Mouse (Mus musculus) myocyte (in vitro differentiated cells): ENCODE results near the gene Dip2c. TPM values are rescaled to one million over a fixed set of nuclear protein-coding genes. Genes with fewer than 3 reads are reported as not detected.

Source experiments
- H3K27me3 ChIP-seq: one replicate; pipeline ENCODE4 v1.6.1; 2011; ENCODE audit not compliant: control insufficient read depth, insufficient read depth, insufficient read length
- H3K36me3 ChIP-seq: one replicate; pipeline ENCODE4 v1.6.1; 2011; ENCODE audit not compliant: control insufficient read depth, insufficient read depth
- H3K4me2 ChIP-seq: one replicate; pipeline ENCODE4 v1.6.1; 2011; ENCODE audit warnings: low read depth, control low read depth
- H3K4me3 ChIP-seq: one replicate; pipeline ENCODE4 v1.5.1; 2011; ENCODE audit warnings: mild to moderate bottlenecking, control low read depth, moderate library complexity
- H3K79me2 ChIP-seq: one replicate; pipeline ENCODE4 v1.6.1; 2011; ENCODE audit not compliant: control insufficient read depth, insufficient read depth
- H3ac ChIP-seq: one replicate; pipeline ENCODE4 v1.6.1; 2011; ENCODE audit not compliant: control insufficient read depth, insufficient read length
- CEBPB ChIP-seq: IDR thresholded peaks from 2 replicates; pipeline ENCODE4 v1.6.1; 2011; ENCODE audit warnings: mild to moderate bottlenecking, moderate library complexity; ENCODE audit not compliant: poor library complexity, insufficient read depth, severe bottlenecking
- E2F4 ChIP-seq: IDR thresholded peaks from one replicate; pipeline ENCODE4 v1.6.1; 2011; ENCODE audit warnings: mild to moderate bottlenecking, control low read depth, moderate library complexity; ENCODE audit not compliant: insufficient read depth
- MAX ChIP-seq: IDR thresholded peaks from one replicate; pipeline ENCODE4 v1.6.1; 2011; ENCODE audit warnings: low read depth, mild to moderate bottlenecking, control low read depth
- MYOD1 ChIP-seq, 3 experiments: IDR thresholded peaks; one replicate each; pipeline ENCODE4 v1.6.1; 2011; ENCODE audit warnings: control low read depth in 2 of 3, low read depth in 2 of 3, mild to moderate bottlenecking in 2 of 3, moderate library complexity in 1 of 3; ENCODE audit not compliant: insufficient read length in 2 of 3, control insufficient read depth in 1 of 3
- MYOG ChIP-seq, 3 experiments: IDR thresholded peaks; one replicate each; pipeline ENCODE4 v1.6.1; 2011; ENCODE audit warnings: control low read depth in 2 of 3, low read depth in 2 of 3, mild to moderate bottlenecking in 2 of 3; ENCODE audit not compliant: insufficient read length in 2 of 3, control insufficient read depth in 1 of 3, insufficient read depth in 1 of 3
- POLR2A ChIP-seq: IDR thresholded peaks from one replicate; pipeline ENCODE4 v1.6.1; 2011; ENCODE audit warnings: low read depth, mild to moderate bottlenecking, control low read depth, moderate library complexity; ENCODE audit not compliant: insufficient read length
- POLR2AphosphoS2 ChIP-seq: IDR thresholded peaks from one replicate; pipeline ENCODE4 v1.6.1; 2011; ENCODE audit warnings: low read depth, control low read depth; ENCODE audit not compliant: insufficient read length
- REST ChIP-seq: IDR thresholded peaks from one replicate; pipeline ENCODE4 v1.6.1; 2011; ENCODE audit warnings: mild to moderate bottlenecking, control low read depth, moderate library complexity; ENCODE audit not compliant: insufficient read depth, insufficient read length
- SRF ChIP-seq: IDR thresholded peaks from one replicate; pipeline ENCODE4 v1.6.1; 2011; ENCODE audit warnings: low read depth; ENCODE audit not compliant: control insufficient read depth, insufficient read length
- TCF12 ChIP-seq: IDR thresholded peaks from one replicate; pipeline ENCODE4 v1.6.1; 2011; ENCODE audit warnings: mild to moderate bottlenecking, control low read depth; ENCODE audit not compliant: poor library complexity, insufficient read depth, severe bottlenecking
- TCF3 ChIP-seq: IDR thresholded peaks from one replicate; pipeline ENCODE4 v1.6.1; 2011; ENCODE audit warnings: low read depth, control low read depth; ENCODE audit not compliant: insufficient read length
- USF1 ChIP-seq: IDR thresholded peaks from one replicate; pipeline ENCODE4 v1.6.1; 2011; ENCODE audit warnings: low read depth, mild to moderate bottlenecking, control low read depth, moderate library complexity
- polyA plus RNA-seq: library from polyadenylated mRNA; unstranded; fragments of >200 nt; fragmentation: generic; extraction: Trizol; gene quantifications from one replicate; pipeline ENCODE4 v1.2.1, GENCODE M21; 2012; ENCODE audit warnings: missing spikeins

Gene Dip2c
- polyA plus RNA-seq, 1 experiment, result 17.8 TPM

DNA sequence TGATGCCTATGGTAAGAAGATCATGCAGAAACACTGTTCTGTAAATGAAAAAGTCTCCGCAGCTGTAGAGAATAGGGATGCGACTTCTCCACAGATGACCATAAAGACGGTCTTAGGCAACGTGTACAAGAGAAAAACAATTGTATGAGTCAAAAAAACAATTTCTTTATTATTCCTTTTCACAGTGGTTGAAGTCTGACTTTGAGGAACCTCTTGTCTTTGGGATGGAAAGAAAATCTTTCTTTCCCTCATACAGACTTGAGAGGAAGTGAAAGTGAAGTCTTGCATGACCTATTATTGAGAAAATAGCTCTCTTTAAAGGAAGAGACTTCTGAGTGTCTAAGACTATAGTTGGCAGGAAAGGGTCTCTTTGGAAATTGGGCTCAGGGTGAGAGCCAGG is 132.7 kb downstream of the Dip2c start:
- no peak overlapping the region for H3ac ChIP-seq
- H3K4me3 ChIP-seq, result no peak overlapping the region
- TF ChIP-seq POLR2AphosphoS2, result no peak
- no peaks in the 10 kb centered on the region for H3K36me3 ChIP-seq
- peaks cover 7% of the 10 kb centered on the region for H3K79me2 ChIP-seq
- no peaks in the 10 kb centered on the region for H3K27me3 ChIP-seq
- no peak overlapping the region for H3K4me2 ChIP-seq

GRCm38 (mm10) chr13:9418441-9418840 is 142.1 kb downstream of the Dip2c start:
- Histone ChIP-seq H3K36me3 (no peaks in the 10 kb centered on the region), H3K4me3 (no peak overlapping the region), H3K27me3 (no peaks in the 10 kb centered on the region), H3ac (no peak overlapping the region), H3K79me2 (no peaks in the 10 kb centered on the region), H3K4me2 (no peak overlapping the region)
- TF ChIP-seq MYOG (IDR thresholded peaks at IDR 0.05; ENCODE audit: control insufficient read depth in 1 of 3, insufficient read depth in 1 of 3, insufficient read length in 2 of 3, low read depth in 2 of 3) (no peak), CEBPB (no peak), TCF3 (no peak), E2F4 (no peak), TCF12 (no peak), SRF (no peak), REST (no peak), POLR2A (no peak), MYOD1 (IDR thresholded peaks at IDR 0.05; ENCODE audit: control insufficient read depth in 1 of 3, insufficient read length in 2 of 3, low read depth in 2 of 3) (no peak)

- no peak for TF ChIP-seq TCF12
- Histone ChIP-seq H3K79me2 (no peaks in the 10 kb centered on the region), H3K36me3 (no peaks in the 10 kb centered on the region), H3K4me2 (no peak overlapping the region), H3K27me3 (no peaks in the 10 kb centered on the region), H3K4me3 (no peak overlapping the region), H3ac (no peak overlapping the region)
These were observed 142.9 kb downstream of the Dip2c start for GRCm38 (mm10) chr13:9419213-9419612.

DNA sequence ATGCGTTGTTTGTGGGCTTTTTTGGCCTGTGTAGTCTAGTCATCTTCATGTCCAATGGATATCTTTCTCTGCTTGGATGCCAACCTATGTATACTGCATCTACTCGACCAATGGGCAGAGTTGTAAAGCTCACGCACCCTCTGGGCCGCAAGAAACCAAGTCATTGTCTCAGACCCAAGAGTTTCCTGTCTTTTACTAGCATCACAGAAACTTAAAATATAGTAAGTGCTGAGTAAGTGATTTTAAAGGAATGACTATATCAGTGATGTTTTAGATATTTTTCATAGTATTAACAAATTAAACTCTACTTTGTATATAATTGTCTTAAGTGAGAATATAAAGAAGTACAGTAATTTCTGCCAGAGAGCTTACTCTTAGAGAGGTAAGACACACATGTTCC is 145.6 kb downstream of the Dip2c start:
- Histone ChIP-seq H3ac (no peak overlapping the region), H3K36me3 (no peaks in the 10 kb centered on the region), H3K4me3 (no peak overlapping the region), H3K79me2 (peaks cover 3% of the 10 kb centered on the region), H3K4me2 (no peak overlapping the region), H3K27me3 (no peaks in the 10 kb centered on the region)
- no peak for TF ChIP-seq MYOD1 (IDR thresholded peaks at IDR 0.05; ENCODE audit: control insufficient read depth in 1 of 3, insufficient read length in 2 of 3, low read depth in 2 of 3)
- no peak for TF ChIP-seq POLR2AphosphoS2
- TF ChIP-seq POLR2A, result no peak

- H3K4me2 ChIP-seq, result no peak overlapping the region
- no peaks in the 10 kb centered on the region for H3K36me3 ChIP-seq
- H3ac ChIP-seq, result no peak overlapping the region
- H3K79me2 ChIP-seq, result peaks cover 8% of the 10 kb centered on the region
- H3K27me3 ChIP-seq, result no peaks in the 10 kb centered on the region
- TF ChIP-seq MAX, result no peak
- TF ChIP-seq POLR2AphosphoS2, result no peak
- no peak for TF ChIP-seq MYOG (IDR thresholded peaks at IDR 0.05; ENCODE audit: control insufficient read depth in 1 of 3, insufficient read depth in 1 of 3, insufficient read length in 2 of 3, low read depth in 2 of 3)
- H3K4me3 ChIP-seq, result no peak overlapping the region
These were observed 146.5 kb downstream of the Dip2c start for GRCm38 (mm10) chr13:9422876-9423275.

GRCm38 (mm10) chr13:9424434-9424833 is 148.1 kb downstream of the Dip2c start:
- no peaks in the 10 kb centered on the region for H3K36me3 ChIP-seq
- H3K27me3 ChIP-seq, result no peaks in the 10 kb centered on the region
- TF ChIP-seq MYOD1 (IDR thresholded peaks at IDR 0.05; ENCODE audit: control insufficient read depth in 1 of 3, insufficient read length in 2 of 3, low read depth in 2 of 3) (no peak), POLR2AphosphoS2 (no peak), REST (no peak), TCF3 (no peak), MYOG (IDR thresholded peaks at IDR 0.05; ENCODE audit: control insufficient read depth in 1 of 3, insufficient read depth in 1 of 3, insufficient read length in 2 of 3, low read depth in 2 of 3) (no peak), POLR2A (no peak), SRF (no peak), USF1 (no peak)
- no peak overlapping the region for H3ac ChIP-seq
- no peak overlapping the region for H3K4me3 ChIP-seq
- no peak overlapping the region for H3K4me2 ChIP-seq
- H3K79me2 ChIP-seq, result peaks cover 14% of the 10 kb centered on the region
